Mouse (Mus musculus) kidney, postnatal 36 days (tissue): ENCODE measurements around the gene Mturn.

ENCODE experiments used
- DNase-seq, 2 experiments: peaks; one replicate each; pipeline ENCODE4 v3.0.0; 2021 to 2022; ENCODE audit warnings: mixed read lengths in 2 of 2

The Mturn gene

DNA sequence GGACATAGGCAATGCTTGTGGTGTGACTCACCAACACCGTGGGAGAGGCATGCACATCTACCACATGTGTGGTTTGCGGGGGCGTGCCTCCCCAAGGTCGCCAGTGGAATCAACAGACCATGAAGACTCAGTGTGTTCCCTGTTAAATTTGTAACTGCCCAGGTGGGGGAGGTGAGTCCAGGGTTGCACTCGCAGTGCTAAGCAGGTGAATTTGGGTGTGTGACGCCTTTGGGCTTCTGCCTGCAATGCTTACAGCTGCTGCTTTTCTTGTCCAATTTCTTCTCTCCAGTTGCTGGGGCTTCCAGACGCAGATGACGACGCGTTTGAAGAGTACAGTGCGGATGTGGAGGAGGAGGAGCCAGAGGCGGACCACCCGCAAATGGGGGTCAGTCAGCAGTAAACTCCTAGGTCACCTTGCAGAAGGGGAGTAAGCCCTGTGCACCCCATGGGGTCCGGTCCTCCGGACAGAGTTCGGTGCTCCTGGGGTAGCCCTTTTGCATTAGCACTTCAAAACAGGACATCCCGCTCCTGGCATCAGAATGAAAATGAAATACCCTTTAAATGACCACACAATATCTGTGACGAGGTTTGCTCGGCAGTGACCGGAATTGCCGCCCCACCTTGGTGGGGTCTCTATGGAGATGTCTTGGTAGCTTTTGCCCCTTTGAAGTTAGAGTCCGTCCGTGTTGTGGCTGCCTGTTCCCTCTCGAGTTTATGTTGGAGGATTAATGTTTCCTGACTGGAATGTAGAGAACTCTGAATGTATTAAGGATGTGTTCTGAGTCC lies 17.5 kb downstream of the Mturn start:
- DNase-seq = peak; percentile 85 to 92

- DNase-seq = peak; percentile 83 to 85
Observed at GRCm38 (mm10) chr6:54699477-54700056, 18.1 kb downstream of the Mturn start.

DNA sequence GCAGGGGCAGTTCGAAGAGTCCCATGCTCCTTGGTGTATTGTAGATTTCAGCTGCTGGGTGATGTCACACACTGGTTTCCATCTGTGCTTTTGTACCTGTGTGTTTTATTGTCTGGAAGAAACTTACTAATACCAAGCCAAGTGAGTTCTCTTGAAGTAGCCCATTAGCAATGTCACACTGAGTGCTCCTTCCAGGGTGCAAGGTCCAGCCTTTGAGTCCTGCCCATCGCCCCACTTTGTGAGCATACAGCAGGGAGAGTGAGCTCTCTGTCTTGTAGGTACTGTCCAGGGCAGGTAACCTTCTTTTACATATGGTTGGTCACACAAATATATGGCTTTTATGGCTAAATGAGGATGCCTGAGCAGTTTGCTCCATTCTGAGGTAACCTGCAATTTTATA lies 19.1 kb downstream of the Mturn start:
- peak; percentile 68 for DNase-seq

- peak in 1 of 2 experiments; percentile 43 for DNase-seq
Observed at GRCm38 (mm10) chr6:54701901-54702300, 20.5 kb downstream of the Mturn start.

DNA sequence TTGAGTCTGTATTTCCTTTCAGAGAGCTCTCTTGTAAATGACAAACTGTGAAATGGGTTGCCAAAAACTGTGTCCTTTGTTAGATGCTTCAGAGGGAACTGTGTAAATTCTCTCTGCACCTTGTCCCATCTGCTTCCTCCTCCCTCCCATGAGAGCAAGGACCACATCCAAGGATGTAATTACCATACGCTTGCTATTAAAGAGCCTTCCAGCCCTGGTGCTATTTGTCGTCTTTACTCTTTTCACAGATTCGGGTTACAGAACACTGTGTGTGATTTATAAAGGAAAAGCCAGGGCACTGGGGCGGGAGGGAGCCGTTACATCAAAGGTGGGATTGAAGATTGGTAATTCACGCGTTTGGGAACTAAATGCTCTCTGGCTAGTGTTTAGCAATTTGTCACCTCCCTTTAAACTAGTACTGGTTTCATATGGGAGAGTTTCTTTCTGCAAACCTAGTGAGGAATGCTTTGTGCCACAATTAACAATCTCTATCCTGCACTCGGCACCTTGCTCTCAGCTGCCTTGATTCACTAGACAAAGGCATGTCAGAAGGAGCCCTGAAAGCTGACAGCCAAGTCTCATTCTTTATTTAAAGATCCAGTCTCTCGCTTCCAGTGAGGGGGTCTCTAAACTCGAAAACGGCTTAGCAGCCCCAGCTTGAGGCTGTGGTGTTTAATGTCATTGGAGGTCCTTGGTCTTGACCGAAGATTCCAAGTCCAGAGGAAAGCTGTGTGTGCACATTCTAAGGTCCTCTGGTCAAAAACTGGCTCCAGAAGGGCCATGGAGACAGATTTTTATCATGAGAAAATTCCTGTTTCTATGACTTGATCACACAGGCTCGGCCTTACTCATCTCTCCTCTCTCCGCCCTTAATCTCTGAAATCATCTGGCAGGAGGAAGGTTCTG lies 22.5 kb downstream of the Mturn start:
- DNase-seq = no peak

GRCm38 (mm10) chr6:54704539-54704845 lies 23.1 kb downstream of the Mturn start:
- no peak for DNase-seq

DNA sequence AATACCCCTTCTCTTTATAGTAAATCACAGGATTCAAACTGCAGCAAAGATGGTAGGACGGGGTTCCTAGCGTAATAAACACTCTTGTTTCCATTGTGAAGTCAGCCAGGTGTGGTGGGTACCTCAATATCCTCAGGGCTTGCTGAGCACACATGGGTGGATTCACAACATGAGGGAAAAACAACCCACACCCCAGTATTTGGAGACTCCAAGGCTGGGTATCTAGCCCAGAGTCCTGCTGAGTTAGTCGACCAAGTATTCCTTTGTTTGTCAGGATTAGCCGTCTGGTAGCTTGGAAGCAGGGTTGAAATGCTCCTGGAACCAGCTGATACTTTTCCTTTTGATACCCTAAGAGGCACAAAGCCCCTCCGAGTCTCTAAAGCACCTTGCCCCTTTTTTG lies 23.4 kb downstream of the Mturn start:
- DNase-seq = no peak

GRCm38 (mm10) chr6:54705387-54705909 lies 24.0 kb downstream of the Mturn start:
- peak; percentile 58 to 65 for DNase-seq

DNA sequence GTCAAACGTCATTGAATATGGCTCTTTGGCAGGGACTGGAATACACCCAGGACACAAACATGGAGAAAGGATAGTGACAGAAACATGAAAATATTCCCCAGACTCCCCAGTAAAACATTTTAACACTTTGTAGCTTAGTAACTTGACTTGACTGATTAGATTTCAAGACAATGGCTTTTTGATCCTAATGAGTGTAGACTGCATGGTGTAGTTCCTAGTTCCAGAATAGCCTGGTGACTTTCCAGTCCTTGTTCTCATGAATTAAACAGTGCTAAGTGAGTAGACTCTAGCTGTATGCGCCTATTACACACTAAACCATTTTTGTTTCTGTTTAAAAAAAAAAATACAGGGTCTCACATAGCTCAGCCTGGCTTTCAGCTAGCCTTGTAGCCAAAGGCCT lies 24.7 kb downstream of the Mturn start:
- DNase-seq = no peak

DNA sequence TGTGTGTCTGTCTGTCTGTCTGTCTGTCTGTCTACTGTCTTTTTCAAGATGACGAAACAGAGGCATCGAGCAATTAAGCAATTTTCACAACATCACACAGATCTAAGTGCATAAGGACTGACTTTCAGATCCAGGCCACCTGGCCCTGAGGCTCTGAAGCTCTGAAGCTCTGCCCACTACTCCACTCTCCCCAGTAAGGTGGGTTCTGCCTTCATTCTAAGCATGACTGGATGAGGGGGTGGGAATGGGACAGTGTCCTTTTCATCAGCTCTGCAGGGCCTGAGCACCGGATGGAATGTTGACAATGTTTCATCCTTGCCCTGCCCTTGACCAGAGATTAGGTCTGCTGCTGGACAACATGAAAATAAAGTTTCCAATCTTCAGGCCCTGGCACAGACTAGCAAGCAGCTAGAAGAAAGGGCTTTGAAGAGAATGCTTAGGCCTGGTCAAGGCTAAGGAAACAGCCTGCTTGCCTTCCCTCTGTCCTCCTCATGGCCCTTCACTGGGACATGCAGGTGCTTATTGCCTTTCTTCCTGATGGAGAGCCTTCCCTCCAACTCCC lies 25.3 kb downstream of the Mturn start:
- DNase-seq = no peak

DNA sequence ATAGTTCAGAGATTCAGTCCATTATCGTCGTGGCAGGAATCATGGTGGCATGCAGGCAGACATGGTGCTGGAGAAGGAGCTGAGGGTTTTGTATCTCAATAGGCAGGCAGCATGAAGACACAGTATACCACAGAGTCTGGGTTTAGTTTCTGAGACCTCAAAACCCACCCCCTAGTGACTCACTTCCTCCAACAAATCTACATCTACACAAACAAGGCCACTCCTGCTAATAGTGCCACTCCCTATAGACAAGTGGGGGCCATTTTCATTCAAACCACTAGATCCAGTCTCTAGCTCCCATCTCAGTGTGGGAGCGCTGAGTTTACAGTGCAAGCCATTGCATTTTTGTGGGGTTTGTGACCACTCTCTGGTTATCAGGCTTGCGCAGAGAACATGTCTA lies 27.2 kb downstream of the Mturn start:
- no peak for DNase-seq

DNA sequence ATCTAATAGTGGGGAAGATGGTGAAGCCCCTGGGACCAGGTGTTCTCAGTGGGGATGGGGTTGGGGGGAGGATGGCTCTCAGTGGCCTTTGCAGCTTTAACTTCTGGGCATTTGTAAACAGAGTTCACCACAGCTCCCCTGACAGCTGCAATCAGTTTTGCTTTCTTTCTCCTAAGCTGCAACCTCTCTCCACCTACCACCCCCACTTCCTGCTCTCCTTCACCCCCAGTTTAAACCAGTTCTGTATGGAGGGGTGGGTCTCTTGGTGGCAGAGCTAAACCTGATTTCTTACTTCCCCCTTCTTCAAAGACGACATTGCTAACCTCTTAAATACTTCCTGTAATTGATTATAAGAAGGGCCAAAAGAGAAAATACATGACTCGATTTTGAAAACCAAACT lies 34.3 kb downstream of the Mturn start:
- no peak for DNase-seq

DNA sequence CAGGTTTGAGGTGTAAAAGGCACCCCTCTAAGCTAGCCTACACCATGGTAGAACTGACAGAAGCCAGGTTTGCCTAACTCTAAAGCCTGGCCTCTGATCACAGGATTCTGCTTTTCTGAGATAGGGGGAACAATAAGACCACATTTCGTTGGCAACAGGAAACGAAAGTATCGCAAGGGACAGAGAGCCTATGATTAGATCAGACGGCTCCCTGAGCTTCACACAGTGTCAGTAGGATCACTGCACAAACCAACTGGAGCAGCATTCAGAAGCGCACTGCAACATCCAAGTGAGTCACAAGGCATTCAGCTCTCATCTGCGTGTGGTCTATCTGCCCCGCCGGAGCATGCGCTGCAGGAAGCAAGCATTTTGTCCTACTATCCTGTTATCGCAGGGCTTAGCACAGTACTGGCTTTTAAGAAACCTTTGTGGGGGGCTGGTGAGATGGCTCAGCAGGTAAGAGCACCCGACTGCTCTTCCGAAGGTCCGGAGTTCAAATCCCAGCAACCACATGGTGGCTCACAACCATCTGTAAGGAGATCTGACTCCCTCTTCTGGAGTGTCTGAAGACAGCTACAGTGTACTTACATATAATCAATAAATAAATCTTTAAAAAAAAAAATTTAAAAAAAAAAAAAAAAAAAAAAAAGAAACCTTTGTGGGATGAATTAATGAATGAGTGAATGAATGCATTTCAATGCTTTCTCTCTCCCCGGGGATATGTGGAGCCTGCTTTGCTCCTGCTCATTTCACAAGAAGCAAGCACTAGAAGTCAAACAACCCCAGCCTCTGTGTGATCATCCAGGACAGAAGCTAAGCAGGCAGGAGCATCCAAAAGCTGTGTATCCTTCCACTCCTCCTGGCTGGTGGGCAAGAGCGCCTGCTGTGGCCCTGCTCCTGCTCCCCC lies 37.6 kb downstream of the Mturn start:
- DNase-seq = no peak

- DNase-seq = peak in 1 of 2 experiments; percentile 46
Observed at GRCm38 (mm10) chr6:54719686-54720310, 38.4 kb downstream of the Mturn start.

DNA sequence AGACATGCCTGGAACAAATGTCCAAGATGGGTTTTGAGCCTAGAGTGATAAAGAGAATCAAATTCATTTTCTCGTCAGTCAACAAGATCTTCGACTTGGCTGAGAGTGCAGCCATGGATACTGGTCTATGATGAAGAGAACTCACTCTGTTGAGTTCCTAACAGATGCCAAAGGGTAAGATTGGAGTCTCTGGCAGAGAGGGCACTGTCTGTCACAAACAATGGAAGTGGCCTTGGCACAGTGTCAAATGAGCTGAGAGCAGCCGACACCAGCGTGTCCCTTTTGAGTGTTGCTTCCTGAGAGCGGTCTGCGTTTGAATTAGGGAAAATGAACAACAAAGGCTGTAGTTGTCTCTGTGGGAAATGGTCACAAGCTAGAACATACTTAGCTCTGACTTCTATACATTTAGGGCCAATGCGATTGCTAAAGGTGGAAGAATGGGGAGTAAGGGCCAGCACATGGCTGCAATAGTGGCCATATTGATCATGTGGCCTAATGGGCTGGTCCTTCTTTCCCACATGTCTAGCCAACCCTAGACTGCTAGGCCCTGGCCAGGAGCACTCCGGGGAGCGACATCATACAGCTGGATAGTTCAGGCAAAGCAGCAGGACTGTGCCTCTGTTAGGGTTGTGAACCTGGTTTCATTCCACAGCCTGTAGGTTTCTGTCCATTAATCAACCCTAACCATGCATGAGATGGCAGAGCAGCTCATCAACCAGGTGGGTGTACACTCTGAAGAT lies 39.3 kb downstream of the Mturn start:
- no peak for DNase-seq

DNA sequence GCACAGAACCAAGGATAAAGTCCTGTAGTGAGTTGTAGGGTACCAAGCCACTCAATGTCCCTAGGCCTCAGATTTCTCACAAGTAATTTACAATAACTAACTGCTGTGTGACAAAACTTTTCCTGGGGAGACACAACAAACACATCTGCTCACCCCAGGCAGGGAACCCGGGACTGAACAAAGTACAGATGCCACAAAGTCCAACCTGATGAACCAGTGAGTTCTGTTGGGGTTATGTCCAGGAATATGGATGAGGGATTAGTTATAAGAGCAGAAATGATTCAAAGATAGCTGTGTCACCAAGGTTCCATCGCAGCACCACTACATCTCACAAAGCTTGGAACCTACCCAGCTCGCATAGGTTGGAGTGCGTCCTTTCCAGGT lies 39.8 kb downstream of the Mturn start:
- DNase-seq = no peak

- DNase-seq = peak; percentile 34 to 59
Observed at GRCm38 (mm10) chr6:54726309-54726708, 44.9 kb downstream of the Mturn start.

GRCm38 (mm10) chr6:54726796-54727195 lies 45.4 kb downstream of the Mturn start:
- no peak for DNase-seq

DNA sequence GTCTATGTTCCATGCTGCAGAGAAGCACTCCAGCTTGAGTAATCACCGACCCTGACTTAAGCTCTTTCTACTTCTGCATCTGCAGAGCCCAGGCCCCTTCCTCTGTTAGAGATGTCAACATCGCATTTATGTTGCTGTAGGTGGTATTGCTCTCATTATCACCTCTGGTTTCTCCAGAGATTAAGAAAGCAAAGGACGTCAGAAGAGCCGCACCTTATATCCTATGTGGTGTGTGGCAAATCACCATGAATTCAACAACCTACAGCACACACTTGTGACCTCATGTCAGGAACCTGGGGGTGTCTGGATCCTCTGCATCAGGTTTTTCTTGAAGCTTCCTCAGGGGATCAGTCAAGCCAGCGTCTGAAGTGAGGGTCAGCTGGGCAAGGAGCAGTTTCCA lies 46.0 kb downstream of the Mturn start:
- DNase-seq = no peak

DNA sequence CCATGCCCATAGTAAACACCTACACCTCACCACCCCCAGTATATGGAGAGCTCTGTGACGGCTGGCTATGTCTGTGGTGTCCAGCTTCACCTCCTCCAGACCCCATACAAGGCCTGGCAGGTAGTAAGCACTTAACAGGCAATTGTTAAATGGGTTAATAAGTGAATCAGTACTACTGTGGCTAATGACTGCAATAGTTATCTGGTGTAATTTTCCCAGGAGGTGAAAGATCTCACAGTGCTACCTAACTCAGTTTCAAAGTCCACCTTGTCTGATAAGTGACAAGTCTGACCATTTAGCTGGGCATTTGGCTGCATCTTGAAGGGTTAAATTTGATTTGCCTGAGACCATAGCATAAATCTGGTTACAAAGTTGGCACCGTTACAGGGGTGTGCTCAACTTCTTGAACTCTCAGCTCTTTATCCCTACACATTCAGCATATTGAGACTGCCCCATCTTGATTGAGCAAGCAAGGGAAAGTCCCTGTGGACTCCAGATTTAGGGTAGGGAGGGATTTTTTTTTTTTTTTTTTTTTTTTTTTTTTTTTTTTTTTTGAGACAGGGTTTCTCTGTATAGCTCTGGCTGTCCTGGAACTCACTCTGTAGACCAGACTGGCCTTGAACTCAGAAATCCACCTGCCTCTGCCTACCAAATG lies 48.2 kb downstream of the Mturn start:
- DNase-seq = no peak
